Mouse (Mus musculus) thymus, adult 2 months (tissue): ENCODE measurements at regions not wholly inside any gene's neighbourhood (a gene's known extent, or its start where the extent isn't known, plus 50 kb on each side); places are given as distances from the start of the nearest gene placed in this dataset.

Experiments used
- DNase-seq: peaks from one replicate; pipeline ENCODE4 v3.0.0; 2021
- H3K27ac ChIP-seq: fragments of 200-500 bp; 2 replicates; pipeline ENCODE4 v1.5.1; 2012; ENCODE audit warnings: low read length, control low read depth; ENCODE audit not compliant: control insufficient read depth, insufficient read depth
- H3K27me3 ChIP-seq: fragments of 200-500 bp; 2 replicates; pipeline ENCODE4 v1.6.1; 2012; ENCODE audit warnings: mild to moderate bottlenecking, low read length, moderate library complexity, mixed read lengths; ENCODE audit not compliant: control insufficient read depth, insufficient read depth
- H3K36me3 ChIP-seq: fragments of 200-500 bp; 2 replicates; pipeline ENCODE4 v1.6.1; 2012; ENCODE audit warnings: mild to moderate bottlenecking, low read length, moderate library complexity; ENCODE audit not compliant: control insufficient read depth, insufficient read depth
- H3K4me1 ChIP-seq: fragments of 200-500 bp; replicated peaks from 2 replicates; pipeline ENCODE4 v1.6.1; 2012; ENCODE audit warnings: low read length; ENCODE audit not compliant: control insufficient read depth, insufficient read depth
- H3K4me3 ChIP-seq: fragments of 200-500 bp; 2 replicates; pipeline ENCODE4 v1.5.1; 2012; ENCODE audit warnings: mild to moderate bottlenecking, low read length, control low read depth, moderate library complexity; ENCODE audit not compliant: control insufficient read depth, insufficient read depth
- CTCF ChIP-seq: fragments of 200-500 bp; IDR thresholded peaks from 2 replicates; pipeline ENCODE4 v1.5.1; 2012; ENCODE audit warnings: mild to moderate bottlenecking, control low read depth, low read length, moderate library complexity, borderline replicate concordance; ENCODE audit not compliant: control insufficient read depth, poor library complexity, insufficient read depth; ENCODE audit errors: extremely low read depth
- POLR2A ChIP-seq: fragments of 200-500 bp; IDR thresholded peaks from 2 replicates; pipeline ENCODE4 v1.6.1; 2012; ENCODE audit warnings: mild to moderate bottlenecking, low read length, control low read depth, moderate library complexity; ENCODE audit not compliant: control insufficient read depth, poor library complexity, insufficient read depth; ENCODE audit errors: extremely low read depth
- WGBS: fragments of 180-500 bp; shearing (Covaris S2); methylation state at CpG from one replicate; pipeline ENCODE4 v1.1.7; 2018; 5-methylcytosine and 5-hydroxymethylcytosine counted together

- Histone ChIP-seq H3K27ac (no peak overlapping the region), H3K4me1 (no peaks in the 10 kb centered on the region), H3K36me3 (no peaks in the 10 kb centered on the region), H3K27me3 (no peaks in the 10 kb centered on the region), H3K4me3 (no peak overlapping the region)
- WGBS = 94% methylated on average over 4 of the region's 4 CpGs
- no peak for TF ChIP-seq CTCF
- no peak for TF ChIP-seq POLR2A
- DNase-seq = no peak
Observed at GRCm38 (mm10) chr17:80841903-80842302, 102.5 kb upstream of the Tmem178 start.

GRCm38 (mm10) chr17:80840896-80841295, 103.5 kb upstream of the Tmem178 start:
- 90% methylated on average over 6 of the region's 6 CpGs for WGBS
- no peak overlapping the region for H3K27ac ChIP-seq
- TF ChIP-seq CTCF = no peak
- no peaks in the 10 kb centered on the region for H3K27me3 ChIP-seq
- no peak for DNase-seq
- no peaks in the 10 kb centered on the region for H3K36me3 ChIP-seq
- H3K4me1 ChIP-seq = no peaks in the 10 kb centered on the region
- H3K4me3 ChIP-seq = no peak overlapping the region

GRCm38 (mm10) chr17:80840452-80840851, 104.0 kb upstream of the Tmem178 start:
- Histone ChIP-seq H3K36me3 (no peaks in the 10 kb centered on the region), H3K4me1 (no peaks in the 10 kb centered on the region), H3K27ac (no peak overlapping the region), H3K27me3 (no peaks in the 10 kb centered on the region), H3K4me3 (no peak overlapping the region)
- 97% methylated on average over 4 of the region's 4 CpGs for WGBS
- TF ChIP-seq POLR2A (no peak), CTCF (no peak)
- DNase-seq = no peak

GRCm38 (mm10) chr17:80834701-80835100, 106.4 kb upstream of the Map4k3 start:
- Histone ChIP-seq H3K4me3 (no peak overlapping the region), H3K4me1 (peaks cover 4% of the 10 kb centered on the region; the same call in 1 of the 2 replicates), H3K36me3 (no peaks in the 10 kb centered on the region), H3K27me3 (no peaks in the 10 kb centered on the region), H3K27ac (no peak overlapping the region)
- DNase-seq = no peak
- TF ChIP-seq CTCF (no peak), POLR2A (no peak)

- no peak overlapping the region for H3K27ac ChIP-seq
- TF ChIP-seq CTCF (no peak), POLR2A (no peak)
- H3K4me3 ChIP-seq = no peak overlapping the region
- 19% methylated on average over 5 of the region's 5 CpGs for WGBS
- DNase-seq = no peak
- no peaks in the 10 kb centered on the region for H3K27me3 ChIP-seq
- H3K4me1 ChIP-seq = peaks cover 4% of the 10 kb centered on the region; the same call in 1 of the 2 replicates
- no peaks in the 10 kb centered on the region for H3K36me3 ChIP-seq
Observed at GRCm38 (mm10) chr17:80834176-80834517, 105.9 kb upstream of the Map4k3 start.

GRCm38 (mm10) chr17:80833355-80834175, 105.3 kb upstream of the Map4k3 start:
- DNase-seq = no peak
- no peak overlapping the region for H3K27ac ChIP-seq

GRCm38 (mm10) chr17:80831686-80832085, 103.4 kb upstream of the Map4k3 start:
- no peaks in the 10 kb centered on the region for H3K36me3 ChIP-seq
- 92% methylated on average over 4 of the region's 4 CpGs for WGBS

More at GRCm38 (mm10) chr17:80833355-80834175, 105.3 kb upstream of the Map4k3 start:
- no peaks in the 10 kb centered on the region for H3K27me3 ChIP-seq
- H3K36me3 ChIP-seq = no peaks in the 10 kb centered on the region
- no peak for TF ChIP-seq POLR2A
- TF ChIP-seq CTCF = no peak
- 48% methylated on average over 10 of the region's 10 CpGs for WGBS
- no peak overlapping the region for H3K4me3 ChIP-seq
- peaks cover 4% of the 10 kb centered on the region; the same call in 1 of the 2 replicates for H3K4me1 ChIP-seq

More at GRCm38 (mm10) chr17:80831686-80832085, 103.4 kb upstream of the Map4k3 start:
- Histone ChIP-seq H3K4me3 (no peak overlapping the region), H3K4me1 (peaks cover 4% of the 10 kb centered on the region; the same call in 1 of the 2 replicates), H3K27ac (no peak overlapping the region), H3K27me3 (no peaks in the 10 kb centered on the region)
- DNase-seq = no peak
- TF ChIP-seq CTCF (no peak), POLR2A (no peak)
